Mouse (Mus musculus): Measurements from ENCODE around the gene P2ry10b. TPM values are rescaled to one million over a fixed set of nuclear protein-coding genes. Genes with fewer than 3 reads are reported as not detected.

P2ry10b gene
- polyA plus RNA-seq (2012; ENCODE audit: low replicate concordance), result 1.7 and 2.4 TPM in 2 replicates

DNA sequence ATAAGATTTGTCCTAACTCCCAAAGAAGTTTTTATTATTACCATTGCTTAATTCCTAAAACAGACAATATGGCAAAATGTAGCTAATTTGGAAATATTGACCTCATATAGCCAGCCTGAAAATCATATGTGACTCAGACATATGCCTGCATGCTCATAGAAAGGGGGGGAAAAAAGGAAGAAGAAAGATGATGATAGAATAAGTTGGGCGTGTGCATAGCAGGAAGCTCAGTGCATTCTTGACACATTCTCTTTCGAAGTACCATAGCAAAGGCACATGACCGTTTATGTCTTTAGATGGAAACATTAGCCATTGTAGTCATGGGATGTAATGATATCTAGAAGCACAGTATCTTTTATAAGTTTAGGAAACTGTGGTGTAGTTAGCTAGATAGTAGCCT is at the start of gene P2ry10b:
Gene P2ry10b, plus strand, starts transcription at position 247 of the 400 bp plus-strand sequence.

Other genes with a start within 250 kb of the P2ry10b start
- not detected in 2 replicates for gene Lpar4, start 228.3 kb upstream of the P2ry10b start, polyA plus RNA-seq (2012; ENCODE audit: low replicate concordance)
- gene P2ry10, start 60.4 kb upstream of the P2ry10b start, polyA plus RNA-seq (2012; ENCODE audit: low replicate concordance), result 1.8 and 4.1 TPM in 2 replicates
- 0.42 and 3.6 TPM in 2 replicates for gene Gpr174, start 107.0 kb downstream of the P2ry10b start, polyA plus RNA-seq (2012; ENCODE audit: low replicate concordance)

All from hematopoietic multipotent progenitor cell, adult 10-12 weeks (in vitro differentiated cells).